Mouse (Mus musculus) hindbrain, embryonic 11.5 days (tissue): ENCODE data around the gene Thap8. TPM values are rescaled to one million over a fixed set of nuclear protein-coding genes. Genes with fewer than 3 reads are reported as not detected.

ENCODE experiments used
- polyA plus RNA-seq: library from polyadenylated mRNA; unstranded; fragments of >200 nt; fragmentation: Nextera tagmentation; extraction: Ambion mirVana; gene quantifications from 2 replicates; pipeline ENCODE4 v1.2.1, GENCODE M21; 2014

The Thap8 gene
- polyA plus RNA-seq, 1 experiment from 2014 or later: 0.25 TPM

Other genes starting within 250 kb of the Thap8 start
- gene Zfp14, start 228.7 kb upstream of the Thap8 start, polyA plus RNA-seq: 5.6 and 7.6 TPM in 2 replicates
- gene Zfp82, start 207.2 kb upstream of the Thap8 start, polyA plus RNA-seq: 8.3 and 8.6 TPM in 2 replicates
- gene Gm26920, start 189.7 kb upstream of the Thap8 start, polyA plus RNA-seq: 0.89 and 1.7 TPM in 2 replicates
- gene Zfp566, start 189.6 kb upstream of the Thap8 start, polyA plus RNA-seq: 14.6 and 15.6 TPM in 2 replicates
- gene Zfp260, start 185.3 kb upstream of the Thap8 start, polyA plus RNA-seq: 128 and 132 TPM in 2 replicates
- gene Zfp382, start 158.2 kb upstream of the Thap8 start, polyA plus RNA-seq: 5.8 and 7.6 TPM in 2 replicates
- gene Zfp146, start 110.3 kb upstream of the Thap8 start, polyA plus RNA-seq: 16.3 and 26.1 TPM in 2 replicates
- 4.3 and 4.5 TPM in 2 replicates for gene Cox7a1, start 96.0 kb upstream of the Thap8 start, polyA plus RNA-seq
- 56.3 and 64.0 TPM in 2 replicates for gene Capns1, start 81.3 kb upstream of the Thap8 start, polyA plus RNA-seq
- gene Polr2i, start 48.1 kb upstream of the Thap8 start, polyA plus RNA-seq: 171 and 176 TPM in 2 replicates
- gene Tbcb, start 47.8 kb upstream of the Thap8 start, polyA plus RNA-seq: 278 and 293 TPM in 2 replicates
- not detected in 2 replicates for gene Ovol3, start 44.4 kb upstream of the Thap8 start, polyA plus RNA-seq
- 5.9 and 8.5 TPM in 2 replicates for gene Wdr62, start 325 bp downstream of the Thap8 start, polyA plus RNA-seq
- gene Clip3, start 11.6 kb downstream of the Thap8 start, polyA plus RNA-seq: 66.7 and 78.4 TPM in 2 replicates
- 82.1 and 85.2 TPM in 2 replicates for gene Alkbh6, start 28.6 kb downstream of the Thap8 start, polyA plus RNA-seq
- gene Syne4, start 34.7 kb downstream of the Thap8 start, polyA plus RNA-seq: 17.4 and 18.7 TPM in 2 replicates
- 1.4 and 3.3 TPM in 2 replicates for gene E130208F15Rik, start 41.6 kb downstream of the Thap8 start, polyA plus RNA-seq
- 20.9 and 23.2 TPM in 2 replicates for gene Sdhaf1, start 43.8 kb downstream of the Thap8 start, polyA plus RNA-seq
- 5.3 and 6.8 TPM in 2 replicates for gene Lrfn3, start 82.7 kb downstream of the Thap8 start, polyA plus RNA-seq
- gene Tyrobp, start 133.7 kb downstream of the Thap8 start, polyA plus RNA-seq: 19.3 and 23.1 TPM in 2 replicates
- gene Hcst, start 139.8 kb downstream of the Thap8 start, polyA plus RNA-seq: 0.39 and 0.62 TPM in 2 replicates
- gene Nfkbid, start 141.6 kb downstream of the Thap8 start, polyA plus RNA-seq: 1.5 and 1.8 TPM in 2 replicates
- gene Aplp1, start 165.4 kb downstream of the Thap8 start, polyA plus RNA-seq: 165 and 169 TPM in 2 replicates
- gene Kirrel2, start 177.6 kb downstream of the Thap8 start, polyA plus RNA-seq: 18.6 and 25.8 TPM in 2 replicates
- gene Nphs1, start 178.2 kb downstream of the Thap8 start, polyA plus RNA-seq: 3.3 and 4.5 TPM in 2 replicates
- gene Prodh2, start 213.5 kb downstream of the Thap8 start, polyA plus RNA-seq: not detected in 2 replicates